Mouse (Mus musculus): ENCODE data around the gene Padi6. TPM values are rescaled to one million over a fixed set of nuclear protein-coding genes. Genes with fewer than 3 reads are reported as not detected.

Gene Padi6
- polyA plus RNA-seq, 1 experiment from 2014 or later: not detected

- no peak overlapping the region for H3K4me3 ChIP-seq (replicated peaks)
- WGBS: 75% methylated on average over 14 of the region's 14 CpGs
Observed at GRCm38 (mm10) chr4:140695675-140696585, 46.5 kb downstream of the Padi6 start.

GRCm38 (mm10) chr4:140695146-140695545 is 47.3 kb downstream of the Padi6 start:
- Histone ChIP-seq H3K9me3 (replicated peaks) (no peaks in the 10 kb centered on the region), H3K9ac (no peak overlapping the region), H3K27ac (replicated peaks) (no peak overlapping the region), H3K4me3 (replicated peaks) (no peak overlapping the region), H3K27me3 (no peaks in the 10 kb centered on the region), H3K4me1 (peaks cover 14% of the 10 kb centered on the region; the same call in 1 of the 2 replicates), H3K4me2 (replicated peaks) (no peak overlapping the region), H3K36me3 (no peaks in the 10 kb centered on the region)
- no peak for ATAC-seq (ENCODE audit: insufficient number of reproducible peaks, low FRiP score, low TSS enrichment, low read depth)
- 83% methylated on average over 7 of the region's 7 CpGs for WGBS

More at GRCm38 (mm10) chr4:140695675-140696585, 46.5 kb downstream of the Padi6 start:
- Histone ChIP-seq H3K27me3 (no peaks in the 10 kb centered on the region), H3K27ac (replicated peaks) (no peak overlapping the region), H3K4me1 (peaks cover 17% of the 10 kb centered on the region), H3K4me2 (replicated peaks) (no peak overlapping the region), H3K9me3 (replicated peaks) (no peaks in the 10 kb centered on the region), H3K36me3 (no peaks in the 10 kb centered on the region), H3K9ac (no peak overlapping the region)
- ATAC-seq (ENCODE audit: insufficient number of reproducible peaks, low FRiP score, low TSS enrichment, low read depth): no peak

- H3K4me1 ChIP-seq: 0 out of 2 replicates have a peak, but pooled peaks cover 9% of the 10 kb centered on the region
- no peaks in the 10 kb centered on the region for H3K36me3 ChIP-seq
- H3K27me3 ChIP-seq: no peaks in the 10 kb centered on the region
- no peak for ATAC-seq (ENCODE audit: insufficient number of reproducible peaks, low FRiP score, low TSS enrichment, low read depth)
- no peak overlapping the region for H3K4me2 ChIP-seq (replicated peaks)
- 52% methylated on average over 1 of the region's 1 CpGs for WGBS
- no peak overlapping the region for H3K27ac ChIP-seq (replicated peaks)
- no peak overlapping the region for H3K4me3 ChIP-seq (replicated peaks)
- no peaks in the 10 kb centered on the region for H3K9me3 ChIP-seq (replicated peaks)
- H3K9ac ChIP-seq: no peak overlapping the region
Observed at GRCm38 (mm10) chr4:140694551-140695060, 47.8 kb downstream of the Padi6 start.

- no peaks in the 10 kb centered on the region for H3K9me3 ChIP-seq (replicated peaks)
- H3K4me1 ChIP-seq: 0 out of 2 replicates have a peak, but pooled peaks cover 5% of the 10 kb centered on the region
- no peak for ATAC-seq (ENCODE audit: insufficient number of reproducible peaks, low FRiP score, low TSS enrichment, low read depth)
- H3K9ac ChIP-seq: no peak overlapping the region
- no peaks in the 10 kb centered on the region for H3K36me3 ChIP-seq
- no peak overlapping the region for H3K4me2 ChIP-seq (replicated peaks)
- H3K4me3 ChIP-seq (replicated peaks): no peak overlapping the region
- WGBS: 71% methylated on average over 4 of the region's 4 CpGs
- H3K27me3 ChIP-seq: no peaks in the 10 kb centered on the region
- H3K27ac ChIP-seq (replicated peaks): no peak overlapping the region
Observed at GRCm38 (mm10) chr4:140693513-140693912, 48.9 kb downstream of the Padi6 start.

GRCm38 (mm10) chr4:140691481-140691880 is 51.0 kb downstream of the Padi6 start:
- Histone ChIP-seq H3K9me3 (replicated peaks) (no peaks in the 10 kb centered on the region), H3K27me3 (no peaks in the 10 kb centered on the region), H3K4me2 (replicated peaks) (no peak overlapping the region), H3K4me3 (replicated peaks) (no peak overlapping the region), H3K4me1 (0 out of 2 replicates have a peak, but pooled peaks cover 5% of the 10 kb centered on the region), H3K27ac (replicated peaks) (no peak overlapping the region), H3K36me3 (no peaks in the 10 kb centered on the region), H3K9ac (no peak overlapping the region)
- 75% methylated on average over 7 of the region's 7 CpGs for WGBS
- no peak for ATAC-seq (ENCODE audit: insufficient number of reproducible peaks, low FRiP score, low TSS enrichment, low read depth)

GRCm38 (mm10) chr4:140689873-140690655 is 52.4 kb downstream of the Padi6 start:
- Histone ChIP-seq H3K27ac (replicated peaks) (no peak overlapping the region), H3K36me3 (no peaks in the 10 kb centered on the region), H3K27me3 (no peaks in the 10 kb centered on the region), H3K4me1 (0 out of 2 replicates have a peak, but pooled peaks cover 5% of the 10 kb centered on the region), H3K4me2 (replicated peaks) (no peak overlapping the region), H3K4me3 (replicated peaks) (no peak overlapping the region), H3K9me3 (replicated peaks) (no peaks in the 10 kb centered on the region), H3K9ac (no peak overlapping the region)
- ATAC-seq (ENCODE audit: insufficient number of reproducible peaks, low FRiP score, low TSS enrichment, low read depth): peak; percentile 27; the same call in 1 of the 2 replicates
- WGBS: 55% methylated on average over 16 of the region's 16 CpGs

GRCm38 (mm10) chr4:140688826-140689425 is 53.5 kb downstream of the Padi6 start:
- no peak overlapping the region for H3K27ac ChIP-seq (replicated peaks)
- WGBS: 69% methylated on average over 5 of the region's 5 CpGs
- H3K36me3 ChIP-seq: no peaks in the 10 kb centered on the region
- no peak overlapping the region for H3K4me3 ChIP-seq (replicated peaks)
- no peak overlapping the region for H3K9ac ChIP-seq
- peaks cover 17% of the 10 kb centered on the region for H3K4me1 ChIP-seq
- no peak overlapping the region for H3K4me2 ChIP-seq (replicated peaks)
- no peak for ATAC-seq (ENCODE audit: insufficient number of reproducible peaks, low FRiP score, low TSS enrichment, low read depth)
- H3K27me3 ChIP-seq: no peaks in the 10 kb centered on the region
- H3K9me3 ChIP-seq (replicated peaks): no peaks in the 10 kb centered on the region

GRCm38 (mm10) chr4:140688044-140688825 is 54.2 kb downstream of the Padi6 start:
- Histone ChIP-seq H3K27me3 (no peaks in the 10 kb centered on the region), H3K9ac (no peak overlapping the region), H3K36me3 (no peaks in the 10 kb centered on the region), H3K4me2 (replicated peaks) (no peak overlapping the region), H3K27ac (replicated peaks) (no peak overlapping the region), H3K4me3 (replicated peaks) (no peak overlapping the region), H3K4me1 (peaks cover 22% of the 10 kb centered on the region), H3K9me3 (replicated peaks) (no peaks in the 10 kb centered on the region)
- ATAC-seq (ENCODE audit: insufficient number of reproducible peaks, low FRiP score, low TSS enrichment, low read depth): no peak
- WGBS: 48% methylated on average over 11 of the region's 12 CpGs

GRCm38 (mm10) chr4:140684881-140685303 is 57.6 kb downstream of the Padi6 start:
- H3K4me1 ChIP-seq: peaks cover 17% of the 10 kb centered on the region
- H3K9me3 ChIP-seq (replicated peaks): no peaks in the 10 kb centered on the region
- H3K9ac ChIP-seq: no peak overlapping the region
- peak overlapping the region; percentile 39 for H3K4me2 ChIP-seq (replicated peaks)
- 0 out of 2 replicates have a peak overlapping the region, but pooled peaks have one; percentile 2 for H3K4me3 ChIP-seq (replicated peaks)
- 32% methylated on average over 6 of the region's 6 CpGs for WGBS
- H3K27me3 ChIP-seq: no peaks in the 10 kb centered on the region
- H3K27ac ChIP-seq (replicated peaks): no peak overlapping the region
- H3K36me3 ChIP-seq: no peaks in the 10 kb centered on the region
- ATAC-seq (ENCODE audit: insufficient number of reproducible peaks, low FRiP score, low TSS enrichment, low read depth): no peak

- Histone ChIP-seq H3K4me2 (replicated peaks) (peak overlapping the region; percentile 39), H3K9me3 (replicated peaks) (no peaks in the 10 kb centered on the region), H3K4me1 (peaks cover 21% of the 10 kb centered on the region), H3K27me3 (no peaks in the 10 kb centered on the region), H3K9ac (no peak overlapping the region), H3K4me3 (replicated peaks) (0 out of 2 replicates have a peak overlapping the region, but pooled peaks have one; percentile 2), H3K36me3 (no peaks in the 10 kb centered on the region), H3K27ac (replicated peaks) (no peak overlapping the region)
- ATAC-seq (ENCODE audit: insufficient number of reproducible peaks, low FRiP score, low TSS enrichment, low read depth): peak; percentile 48; the same call in 1 of the 2 replicates
- 2% methylated on average over 16 of the region's 16 CpGs for WGBS
Observed at GRCm38 (mm10) chr4:140684141-140684871, 58.1 kb downstream of the Padi6 start.

Measured in embryonic facial prominence, embryonic 15.5 days (tissue).